Mouse (Mus musculus): ENCODE data around the gene Sidt1. TPM values are rescaled to one million over a fixed set of nuclear protein-coding genes. Genes with fewer than 3 reads are reported as not detected.

Gene Sidt1
- polyA plus RNA-seq (2012; rRNA removed), result 6.4 and 8.7 TPM in 2 replicates

GRCm38 (mm10) chr16:44332861-44333284 lies at the start of gene Sidt1:
Gene Sidt1 (minus strand): TSS chr16:44333196.

GRCm38 (mm10) chr16:44347071-44347901 lies 14.3 kb upstream of the Sidt1 start, which contains the start of gene Spice1:
Gene Spice1 (plus strand): TSS chr16:44347121.

Other genes with a start within 250 kb of the Sidt1 start
- 3.1 and 4.6 TPM in 2 replicates for gene Atp6v1a, start 193.5 kb downstream of the Sidt1 start, polyA plus RNA-seq (2012; rRNA removed)
- gene Naa50, start 193.4 kb downstream of the Sidt1 start, polyA plus RNA-seq (2012; rRNA removed), result 4.8 and 6.8 TPM in 2 replicates
- gene Usf3, start 159.9 kb downstream of the Sidt1 start, polyA plus RNA-seq (2012; rRNA removed), result 2.7 and 4.5 TPM in 2 replicates
- 1.5 and 3.0 TPM in 2 replicates for gene Spice1, start 13.9 kb upstream of the Sidt1 start, polyA plus RNA-seq (2012; rRNA removed)
- 0.03 TPM in 1 of 2 replicates, not detected in the other for gene Cfap44, start 61.6 kb upstream of the Sidt1 start, polyA plus RNA-seq (2012; rRNA removed)
- gene Boc, start 225.7 kb upstream of the Sidt1 start, polyA plus RNA-seq (2012; rRNA removed), result 5.0 and 5.4 TPM in 2 replicates

Measured in stomach, adult 2 months (tissue).